Mouse (Mus musculus): ENCODE data around the gene Cib4. TPM values are rescaled to one million over a fixed set of nuclear protein-coding genes. Genes with fewer than 3 reads are reported as not detected.
A peak's percentile ranks its signal among the peaks of the same experiment; 100 is the strongest.

The Cib4 gene
- polyA plus RNA-seq, 1 experiment from 2014 or later: not detected

GRCm38 (mm10) chr5:30587681-30588300, 42.2 kb upstream of the Cib4 start, which contains the start of gene Kcnk3:
TSS of gene Kcnk3 (plus strand) at chr5:30588170.
- WGBS: 0% methylated on average over 10 of the region's 54 CpGs
- Histone ChIP-seq H3K9ac (replicated peaks) (peak within 1 kb of the TSS; percentile 75), H3K4me3 (replicated peaks) (peak within 1 kb of the TSS; percentile 56), H3K9me3 (no peaks in the 10 kb centered on the region), H3K27me3 (peaks cover 59% of the 10 kb centered on the region), H3K4me1 (replicated peaks) (peaks cover 22% of the 10 kb centered on the region), H3K4me2 (replicated peaks) (peak within 1 kb of the TSS; percentile 97), H3K36me3 (no peaks in the 10 kb centered on the region), H3K27ac (peak within 1 kb of the TSS; percentile 69)
- ATAC-seq: peak; percentile 69

DNA sequence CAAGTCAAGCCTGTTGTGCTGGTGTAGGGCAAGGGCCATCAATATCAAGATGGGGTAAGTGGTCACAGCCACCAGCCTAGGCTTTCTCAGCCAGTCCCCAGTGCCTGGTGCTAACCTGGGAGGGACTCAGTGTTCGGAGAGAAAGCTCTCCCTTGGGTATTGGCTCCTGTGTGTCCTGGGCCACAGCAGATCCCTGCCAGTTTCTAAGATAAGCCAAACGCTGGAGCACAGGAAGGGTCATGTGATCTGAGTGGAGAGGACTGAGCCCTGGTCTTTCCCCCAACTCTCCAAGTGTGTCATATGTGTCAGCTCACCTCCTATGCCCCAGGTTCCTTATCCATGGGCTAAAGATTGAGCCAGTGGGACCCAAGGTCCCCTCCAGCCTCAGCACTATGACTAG, 41.5 kb upstream of the Cib4 start:
- Histone ChIP-seq H3K36me3 (no peaks in the 10 kb centered on the region), H3K27ac (no peak overlapping the region), H3K9me3 (no peaks in the 10 kb centered on the region), H3K4me1 (replicated peaks) (peaks cover 22% of the 10 kb centered on the region), H3K4me3 (replicated peaks) (0 out of 2 replicates have a peak overlapping the region, but pooled peaks have one; percentile 56), H3K4me2 (replicated peaks) (peak overlapping the region; percentile 97), H3K27me3 (peaks cover 59% of the 10 kb centered on the region), H3K9ac (replicated peaks) (no peak overlapping the region)
- no peak for ATAC-seq
- WGBS: 18% methylated on average over 2 of the region's 2 CpGs

GRCm38 (mm10) chr5:30586616-30587015, 41.0 kb upstream of the Cib4 start:
- no peak overlapping the region for H3K4me3 ChIP-seq (replicated peaks)
- H3K27me3 ChIP-seq: peaks cover 59% of the 10 kb centered on the region
- no peak for ATAC-seq
- no peaks in the 10 kb centered on the region for H3K36me3 ChIP-seq
- no peak overlapping the region for H3K4me2 ChIP-seq (replicated peaks)
- peaks cover 22% of the 10 kb centered on the region for H3K4me1 ChIP-seq (replicated peaks)
- H3K27ac ChIP-seq: no peak overlapping the region
- H3K9me3 ChIP-seq: no peaks in the 10 kb centered on the region
- 65% methylated on average over 3 of the region's 3 CpGs for WGBS
- H3K9ac ChIP-seq (replicated peaks): no peak overlapping the region

- Histone ChIP-seq H3K4me2 (replicated peaks) (no peak overlapping the region), H3K9ac (replicated peaks) (no peak overlapping the region), H3K4me3 (replicated peaks) (no peak overlapping the region), H3K36me3 (no peaks in the 10 kb centered on the region), H3K27ac (no peak overlapping the region), H3K4me1 (replicated peaks) (peaks cover 1% of the 10 kb centered on the region; the same call in 1 of the 2 replicates), H3K27me3 (peaks cover 24% of the 10 kb centered on the region), H3K9me3 (no peaks in the 10 kb centered on the region)
- WGBS: 88% methylated on average over 5 of the region's 5 CpGs
- ATAC-seq: no peak
Measured at GRCm38 (mm10) chr5:30582017-30582416, 36.4 kb upstream of the Cib4 start.

GRCm38 (mm10) chr5:30580725-30581124, 35.1 kb upstream of the Cib4 start:
- H3K4me2 ChIP-seq (replicated peaks): no peak overlapping the region
- H3K4me3 ChIP-seq (replicated peaks): no peak overlapping the region
- no peaks in the 10 kb centered on the region for H3K4me1 ChIP-seq (replicated peaks)
- H3K27ac ChIP-seq: no peak overlapping the region; the same call in 1 of the 2 replicates
- H3K36me3 ChIP-seq: no peaks in the 10 kb centered on the region
- H3K9me3 ChIP-seq: no peaks in the 10 kb centered on the region
- 56% methylated on average over 6 of the region's 6 CpGs for WGBS
- ATAC-seq: 0 out of 2 replicates have a peak, but pooled peaks have one; percentile 58
- no peak overlapping the region for H3K9ac ChIP-seq (replicated peaks)
- H3K27me3 ChIP-seq: peaks cover 14% of the 10 kb centered on the region

- H3K4me3 ChIP-seq (replicated peaks): no peak overlapping the region
- no peak for ATAC-seq
- WGBS: 85% methylated on average over 6 of the region's 6 CpGs
- no peak overlapping the region for H3K4me2 ChIP-seq (replicated peaks)
- H3K36me3 ChIP-seq: no peaks in the 10 kb centered on the region
- H3K4me1 ChIP-seq (replicated peaks): no peaks in the 10 kb centered on the region
- no peaks in the 10 kb centered on the region; the same call in 1 of the 2 replicates for H3K9me3 ChIP-seq
- no peaks in the 10 kb centered on the region for H3K27me3 ChIP-seq
- no peak overlapping the region for H3K9ac ChIP-seq (replicated peaks)
- H3K27ac ChIP-seq: no peak overlapping the region
Measured at GRCm38 (mm10) chr5:30578445-30579080, 32.9 kb upstream of the Cib4 start.

- Histone ChIP-seq H3K9ac (replicated peaks) (no peak overlapping the region), H3K4me2 (replicated peaks) (no peak overlapping the region), H3K27ac (no peak overlapping the region), H3K4me1 (replicated peaks) (no peaks in the 10 kb centered on the region), H3K9me3 (no peaks in the 10 kb centered on the region; the same call in 1 of the 2 replicates), H3K4me3 (replicated peaks) (no peak overlapping the region), H3K36me3 (no peaks in the 10 kb centered on the region), H3K27me3 (no peaks in the 10 kb centered on the region)
- no peak for ATAC-seq
- WGBS: 83% methylated on average over 12 of the region's 12 CpGs
Measured at GRCm38 (mm10) chr5:30577654-30578310, 32.1 kb upstream of the Cib4 start.

- H3K4me3 ChIP-seq (replicated peaks): no peak overlapping the region
- no peak for ATAC-seq
- H3K27me3 ChIP-seq: no peaks in the 10 kb centered on the region
- H3K4me1 ChIP-seq (replicated peaks): no peaks in the 10 kb centered on the region
- H3K9me3 ChIP-seq: no peaks in the 10 kb centered on the region; the same call in 1 of the 2 replicates
- no peak overlapping the region for H3K27ac ChIP-seq
- H3K36me3 ChIP-seq: no peaks in the 10 kb centered on the region
- no peak overlapping the region for H3K9ac ChIP-seq (replicated peaks)
- 76% methylated on average over 9 of the region's 9 CpGs for WGBS
- no peak overlapping the region for H3K4me2 ChIP-seq (replicated peaks)
Measured at GRCm38 (mm10) chr5:30577251-30577650, 31.6 kb upstream of the Cib4 start.

DNA sequence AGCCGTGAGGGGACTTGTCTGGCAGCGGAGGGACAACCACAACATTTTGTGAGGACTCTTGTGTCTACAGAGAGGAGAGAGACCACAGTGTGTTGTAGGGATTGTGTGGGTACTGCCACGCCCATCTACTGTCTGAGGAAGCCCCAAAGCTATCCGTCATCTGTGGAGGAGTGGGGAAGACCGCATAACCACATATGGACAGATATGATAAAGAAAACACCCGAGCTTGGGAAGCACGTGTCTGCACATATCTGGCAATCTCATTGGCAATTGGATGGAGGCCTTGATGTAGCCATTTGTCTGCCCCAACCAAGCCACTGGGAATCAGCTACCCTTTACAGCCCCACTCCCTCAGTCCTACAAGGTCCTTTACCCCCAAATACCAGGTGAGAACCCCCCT, 30.6 kb upstream of the Cib4 start:
- H3K27me3 ChIP-seq: no peaks in the 10 kb centered on the region
- no peak overlapping the region for H3K4me3 ChIP-seq (replicated peaks)
- no peak overlapping the region for H3K4me2 ChIP-seq (replicated peaks)
- 78% methylated on average over 7 of the region's 7 CpGs for WGBS
- no peaks in the 10 kb centered on the region for H3K36me3 ChIP-seq
- no peaks in the 10 kb centered on the region for H3K4me1 ChIP-seq (replicated peaks)
- ATAC-seq: no peak
- no peak overlapping the region for H3K27ac ChIP-seq
- no peak overlapping the region for H3K9ac ChIP-seq (replicated peaks)
- H3K9me3 ChIP-seq: no peaks in the 10 kb centered on the region; the same call in 1 of the 2 replicates

DNA sequence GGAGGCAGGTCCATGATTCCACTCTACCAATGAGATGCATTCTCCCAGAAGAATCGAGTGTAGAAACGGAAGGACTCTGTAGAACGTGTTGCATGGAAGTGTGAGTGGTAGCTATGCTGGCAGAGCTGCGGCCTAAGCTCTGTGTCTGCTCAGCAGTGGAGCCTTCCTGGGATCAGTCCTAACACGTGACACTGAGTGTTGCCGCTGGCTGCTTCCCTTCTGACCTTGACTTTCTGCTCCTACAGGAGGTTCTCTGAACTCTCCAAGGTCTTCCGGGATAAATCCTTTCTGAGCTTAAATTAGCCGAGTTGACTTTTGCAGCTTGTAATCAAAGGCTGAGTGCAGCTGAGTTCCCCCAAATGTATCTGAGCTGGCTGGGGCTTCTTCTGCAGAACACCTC, 28.7 kb upstream of the Cib4 start:
- 89% methylated on average over 8 of the region's 8 CpGs for WGBS
- H3K27me3 ChIP-seq: no peaks in the 10 kb centered on the region
- no peak overlapping the region for H3K4me2 ChIP-seq (replicated peaks)
- H3K9me3 ChIP-seq: no peaks in the 10 kb centered on the region; the same call in 1 of the 2 replicates
- H3K4me1 ChIP-seq (replicated peaks): no peaks in the 10 kb centered on the region
- no peak overlapping the region for H3K27ac ChIP-seq
- ATAC-seq: no peak
- no peak overlapping the region for H3K9ac ChIP-seq (replicated peaks)
- no peaks in the 10 kb centered on the region for H3K36me3 ChIP-seq
- no peak overlapping the region for H3K4me3 ChIP-seq (replicated peaks)

DNA sequence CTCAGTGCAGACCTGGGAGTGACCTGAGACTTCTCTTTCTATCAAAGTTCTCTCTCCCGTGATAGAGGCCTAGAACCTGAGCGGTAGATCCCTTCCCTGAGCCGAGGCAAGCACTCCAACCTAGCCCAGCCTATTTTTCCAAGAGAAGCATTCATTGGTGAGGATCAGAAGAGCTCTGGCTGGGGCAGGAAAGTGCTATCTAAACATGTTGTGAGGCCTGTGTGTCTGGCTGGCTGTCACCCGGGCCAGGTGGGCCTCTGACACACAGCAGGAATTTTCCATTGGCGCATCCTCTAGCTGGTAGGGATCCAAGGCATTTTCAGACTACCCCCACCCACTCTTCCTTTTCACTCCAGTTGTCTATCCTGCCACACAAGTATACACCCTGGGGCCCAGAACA, 26.2 kb upstream of the Cib4 start:
- Histone ChIP-seq H3K27ac (no peak overlapping the region), H3K4me2 (replicated peaks) (no peak overlapping the region), H3K9ac (replicated peaks) (no peak overlapping the region), H3K4me1 (replicated peaks) (no peaks in the 10 kb centered on the region), H3K27me3 (no peaks in the 10 kb centered on the region), H3K9me3 (no peaks in the 10 kb centered on the region; the same call in 1 of the 2 replicates), H3K4me3 (replicated peaks) (no peak overlapping the region), H3K36me3 (no peaks in the 10 kb centered on the region)
- ATAC-seq: no peak
- WGBS: 81% methylated on average over 5 of the region's 5 CpGs

GRCm38 (mm10) chr5:30568479-30568878, 22.8 kb upstream of the Cib4 start:
- Histone ChIP-seq H3K9ac (replicated peaks) (no peak overlapping the region), H3K4me3 (replicated peaks) (no peak overlapping the region), H3K4me2 (replicated peaks) (no peak overlapping the region), H3K27ac (no peak overlapping the region), H3K9me3 (no peaks in the 10 kb centered on the region; the same call in 1 of the 2 replicates), H3K4me1 (replicated peaks) (no peaks in the 10 kb centered on the region), H3K36me3 (no peaks in the 10 kb centered on the region), H3K27me3 (no peaks in the 10 kb centered on the region)
- 94% methylated on average over 1 of the region's 1 CpGs for WGBS
- no peak for ATAC-seq
